Mouse (Mus musculus): ENCODE measurements around the gene Msrb2. TPM values are rescaled to one million over a fixed set of nuclear protein-coding genes. Genes with fewer than 3 reads are reported as not detected.

The Msrb2 gene
- polyA plus RNA-seq (2015; fragmentation: Nextera tagmentation; extraction: Ambion mirVana), result 12.1 and 16.5 TPM in 2 replicates

DNA sequence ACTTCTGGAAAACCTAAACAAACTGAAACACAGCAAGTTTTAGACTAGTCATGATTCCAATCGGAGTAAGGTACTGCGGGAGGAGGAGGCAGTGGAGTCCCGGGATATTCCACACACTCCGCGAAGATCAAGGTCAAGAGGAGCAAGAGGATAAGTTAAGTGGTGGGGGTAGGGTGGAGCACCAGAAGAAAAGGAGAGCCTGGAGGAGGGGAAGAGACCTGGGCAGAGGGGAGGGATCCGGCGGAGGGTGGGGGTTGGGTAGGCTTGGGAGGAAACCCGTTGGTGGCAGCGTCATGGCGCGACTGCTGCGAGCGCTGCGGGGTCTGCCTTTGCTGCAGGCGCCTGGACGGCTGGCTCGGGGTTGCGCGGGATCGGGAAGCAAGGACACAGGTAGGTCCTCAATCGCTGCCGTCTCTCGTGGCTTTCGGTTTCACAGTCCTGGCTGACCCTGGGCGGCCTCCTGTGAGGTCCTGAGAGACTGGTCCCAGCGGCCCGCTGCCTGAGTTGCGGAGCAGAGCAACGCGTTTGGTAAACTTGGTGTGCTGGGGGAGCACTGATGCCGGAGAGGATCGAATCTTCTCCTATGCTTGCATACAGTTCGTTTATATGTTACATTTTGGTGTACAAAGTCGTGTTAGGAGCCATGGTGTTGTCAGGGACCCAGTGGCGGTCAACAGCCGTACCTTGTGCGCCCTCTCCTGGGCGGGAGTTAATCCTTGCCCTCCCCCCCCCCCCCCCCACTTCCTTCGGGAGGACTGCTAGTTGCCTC lies at the start of gene Msrb2:
Msrb2 (plus strand) TSS at position 51 of the 769 bp plus-strand sequence.
- H3K4me2 ChIP-seq, result peak within 1 kb of the TSS; percentile 84
- H3K4me1 ChIP-seq, result 0 out of 2 replicates have a peak, but pooled peaks cover 7% of the 10 kb centered on the region
- H3K9ac ChIP-seq (replicated peaks), result peak within 1 kb of the TSS; percentile 64
- H3K36me3 ChIP-seq, result no peaks in the 10 kb centered on the region
- H3K9me3 ChIP-seq (replicated peaks), result no peaks in the 10 kb centered on the region
- ATAC-seq (ENCODE audit: low FRiP score), result peak; percentile 85
- peak within 1 kb of the TSS; percentile 38; the same call in 1 of the 2 replicates for H3K27ac ChIP-seq (replicated peaks)
- H3K27me3 ChIP-seq (replicated peaks), result peaks cover 4% of the 10 kb centered on the region; the same call in 1 of the 2 replicates
- peak within 1 kb of the TSS; percentile 67 for H3K4me3 ChIP-seq (replicated peaks)
- WGBS, result under 1% methylated on average over 39 of the region's 39 CpGs

GRCm38 (mm10) chr2:19322448-19322847 lies 48.8 kb upstream of the Msrb2 start:
- no peak overlapping the region for H3K4me3 ChIP-seq (replicated peaks)
- H3K27me3 ChIP-seq (replicated peaks), result no peaks in the 10 kb centered on the region
- H3K27ac ChIP-seq (replicated peaks), result no peak overlapping the region
- no peak for ATAC-seq (ENCODE audit: low FRiP score)
- H3K4me1 ChIP-seq, result no peaks in the 10 kb centered on the region
- H3K36me3 ChIP-seq, result no peaks in the 10 kb centered on the region
- no peak overlapping the region for H3K4me2 ChIP-seq
- WGBS, result 75% methylated on average over 9 of the region's 9 CpGs
- no peaks in the 10 kb centered on the region for H3K9me3 ChIP-seq (replicated peaks)
- H3K9ac ChIP-seq (replicated peaks), result no peak overlapping the region

- H3K27me3 ChIP-seq (replicated peaks), result no peaks in the 10 kb centered on the region
- no peaks in the 10 kb centered on the region for H3K9me3 ChIP-seq (replicated peaks)
- no peaks in the 10 kb centered on the region for H3K36me3 ChIP-seq
- no peak for ATAC-seq (ENCODE audit: low FRiP score)
- no peaks in the 10 kb centered on the region for H3K4me1 ChIP-seq
- H3K9ac ChIP-seq (replicated peaks), result no peak overlapping the region
- WGBS, result 91% methylated on average over 1 of the region's 1 CpGs
- no peak overlapping the region for H3K4me3 ChIP-seq (replicated peaks)
- no peak overlapping the region for H3K27ac ChIP-seq (replicated peaks)
- H3K4me2 ChIP-seq, result no peak overlapping the region
Measured at GRCm38 (mm10) chr2:19326376-19326775, 44.9 kb upstream of the Msrb2 start.

DNA sequence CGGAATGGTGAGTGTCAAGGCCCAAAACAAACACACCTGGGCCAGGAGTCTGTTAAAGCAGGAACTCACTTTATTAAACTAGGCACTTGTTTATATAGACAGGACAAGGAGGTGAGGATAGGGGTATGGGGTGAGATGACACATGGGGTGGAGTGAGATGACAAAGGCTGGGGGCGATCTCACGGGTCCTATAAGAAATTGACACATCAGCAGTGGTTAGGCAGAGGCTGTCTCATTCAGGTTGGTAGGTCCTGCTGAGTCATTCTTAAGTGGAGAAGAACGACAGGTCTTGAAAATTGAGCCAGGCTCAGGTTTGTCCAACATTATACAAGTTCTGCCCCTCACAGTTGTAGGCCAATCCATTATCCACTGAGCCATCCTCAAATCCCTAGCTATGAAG lies 43.4 kb upstream of the Msrb2 start:
- H3K4me2 ChIP-seq, result no peak overlapping the region
- no peaks in the 10 kb centered on the region for H3K4me1 ChIP-seq
- ATAC-seq (ENCODE audit: low FRiP score), result no peak
- H3K27ac ChIP-seq (replicated peaks), result no peak overlapping the region
- H3K27me3 ChIP-seq (replicated peaks), result no peaks in the 10 kb centered on the region
- no peak overlapping the region for H3K4me3 ChIP-seq (replicated peaks)
- WGBS, result 79% methylated on average over 4 of the region's 4 CpGs
- H3K9me3 ChIP-seq (replicated peaks), result no peaks in the 10 kb centered on the region
- no peaks in the 10 kb centered on the region for H3K36me3 ChIP-seq
- H3K9ac ChIP-seq (replicated peaks), result no peak overlapping the region

DNA sequence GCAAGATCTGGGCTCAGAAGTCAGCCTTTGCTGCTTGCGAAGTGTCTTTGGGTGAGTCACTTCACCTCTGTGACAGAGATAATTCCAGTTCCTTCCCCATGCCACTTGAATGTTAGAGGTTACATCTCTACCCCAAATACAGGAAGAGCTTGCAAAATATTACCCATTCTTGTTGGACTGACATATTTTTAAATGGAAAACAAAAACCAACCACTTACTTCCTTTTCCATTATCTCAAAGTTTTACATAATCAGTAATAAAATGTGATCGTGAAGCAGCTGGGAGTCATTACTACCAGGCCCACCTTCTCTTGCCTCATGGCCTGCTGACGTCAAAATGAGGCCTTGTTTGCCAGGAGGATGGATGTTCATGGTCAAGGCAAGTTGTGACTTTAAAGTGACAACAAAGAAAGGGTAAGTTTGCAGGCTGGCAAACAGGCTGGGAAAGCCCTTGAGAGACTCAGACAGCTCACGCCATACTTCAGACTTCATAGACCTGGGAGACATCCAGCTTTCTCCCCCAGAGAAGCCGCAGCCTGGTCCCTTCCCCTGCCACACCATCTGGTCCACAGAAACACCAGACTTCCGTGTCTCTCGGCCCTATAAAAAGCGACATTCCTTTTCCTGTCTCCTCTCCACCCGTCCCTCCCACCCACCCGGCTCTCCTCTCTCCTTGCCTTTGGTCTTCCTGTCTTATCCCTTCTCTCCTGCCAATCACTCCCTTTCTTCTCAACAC lies 27.2 kb upstream of the Msrb2 start:
- Histone ChIP-seq H3K4me2 (peak overlapping the region; percentile 47), H3K27ac (replicated peaks) (no peak overlapping the region), H3K9ac (replicated peaks) (no peak overlapping the region), H3K4me3 (replicated peaks) (peak overlapping the region; percentile 28; the same call in 1 of the 2 replicates), H3K27me3 (replicated peaks) (no peaks in the 10 kb centered on the region), H3K4me1 (no peaks in the 10 kb centered on the region), H3K36me3 (no peaks in the 10 kb centered on the region), H3K9me3 (replicated peaks) (no peaks in the 10 kb centered on the region)
- ATAC-seq (ENCODE audit: low FRiP score), result peak; percentile 43; the same call in 1 of the 2 replicates
- WGBS, result 44% methylated on average over 10 of the region's 10 CpGs

- 29% methylated on average over 20 of the region's 20 CpGs for WGBS
- ATAC-seq (ENCODE audit: low FRiP score), result peak; percentile 93
- H3K4me3 ChIP-seq (replicated peaks), result peak overlapping the region; percentile 28
- H3K27ac ChIP-seq (replicated peaks), result no peak overlapping the region
- no peaks in the 10 kb centered on the region for H3K9me3 ChIP-seq (replicated peaks)
- H3K4me1 ChIP-seq, result no peaks in the 10 kb centered on the region
- H3K9ac ChIP-seq (replicated peaks), result 0 out of 2 replicates have a peak overlapping the region, but pooled peaks have one; percentile 28
- H3K4me2 ChIP-seq, result peak overlapping the region; percentile 47
- H3K36me3 ChIP-seq, result no peaks in the 10 kb centered on the region
- H3K27me3 ChIP-seq (replicated peaks), result no peaks in the 10 kb centered on the region
Measured at GRCm38 (mm10) chr2:19344636-19345413, 26.4 kb upstream of the Msrb2 start.

DNA sequence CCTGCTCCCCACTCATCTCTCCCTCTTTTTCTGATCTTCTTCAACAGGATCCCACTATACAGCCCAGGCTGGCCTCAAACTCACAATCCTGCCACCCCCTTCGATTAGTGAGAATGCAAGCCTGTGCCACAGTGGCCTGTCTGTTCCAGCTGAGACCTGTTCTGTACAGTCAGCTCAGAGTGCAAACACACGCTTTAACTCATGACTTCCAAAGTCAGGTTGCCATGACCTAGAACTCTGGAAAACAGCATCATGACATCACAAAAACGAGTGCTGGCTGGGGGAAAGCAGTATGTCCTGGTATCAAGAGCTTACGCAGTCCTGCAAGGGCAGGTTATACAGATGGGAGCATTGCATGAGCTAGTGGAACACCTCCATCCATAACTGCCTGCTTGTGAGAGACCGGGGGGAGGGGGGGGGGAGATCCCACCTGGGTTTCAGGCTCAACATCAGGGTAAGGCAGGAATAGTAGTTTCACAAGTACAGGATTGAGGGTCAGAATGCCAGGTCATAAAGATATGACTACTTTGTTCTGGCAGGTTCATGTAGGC lies 25.8 kb upstream of the Msrb2 start:
- Histone ChIP-seq H3K4me2 (peak overlapping the region; percentile 47), H3K9me3 (replicated peaks) (no peaks in the 10 kb centered on the region), H3K9ac (replicated peaks) (no peak overlapping the region)

GRCm38 (mm10) chr2:19348454-19348853 lies 22.8 kb upstream of the Msrb2 start:
- Histone ChIP-seq H3K27ac (replicated peaks) (no peak overlapping the region), H3K27me3 (replicated peaks) (no peaks in the 10 kb centered on the region), H3K9me3 (replicated peaks) (no peaks in the 10 kb centered on the region), H3K4me1 (no peaks in the 10 kb centered on the region), H3K9ac (replicated peaks) (no peak overlapping the region), H3K36me3 (no peaks in the 10 kb centered on the region), H3K4me2 (no peak overlapping the region), H3K4me3 (replicated peaks) (no peak overlapping the region)
- ATAC-seq (ENCODE audit: low FRiP score), result no peak
- 93% methylated on average over 3 of the region's 3 CpGs for WGBS

More for the DNA sequence above, 25.8 kb upstream of the Msrb2 start:
- no peaks in the 10 kb centered on the region for H3K27me3 ChIP-seq (replicated peaks)
- ATAC-seq (ENCODE audit: low FRiP score), result peak; percentile 67
- 83% methylated on average over 5 of the region's 5 CpGs for WGBS
- H3K27ac ChIP-seq (replicated peaks), result no peak overlapping the region
- no peaks in the 10 kb centered on the region for H3K36me3 ChIP-seq
- no peak overlapping the region for H3K4me3 ChIP-seq (replicated peaks)
- no peaks in the 10 kb centered on the region for H3K4me1 ChIP-seq

- WGBS, result 93% methylated on average over 5 of the region's 5 CpGs
- H3K4me1 ChIP-seq, result no peaks in the 10 kb centered on the region
- ATAC-seq (ENCODE audit: low FRiP score), result no peak
- no peak overlapping the region for H3K27ac ChIP-seq (replicated peaks)
- no peak overlapping the region for H3K9ac ChIP-seq (replicated peaks)
- no peaks in the 10 kb centered on the region for H3K9me3 ChIP-seq (replicated peaks)
- no peak overlapping the region for H3K4me2 ChIP-seq
- no peak overlapping the region for H3K4me3 ChIP-seq (replicated peaks)
- H3K36me3 ChIP-seq, result no peaks in the 10 kb centered on the region
- no peaks in the 10 kb centered on the region for H3K27me3 ChIP-seq (replicated peaks)
Measured at GRCm38 (mm10) chr2:19350167-19350566, 21.1 kb upstream of the Msrb2 start.

DNA sequence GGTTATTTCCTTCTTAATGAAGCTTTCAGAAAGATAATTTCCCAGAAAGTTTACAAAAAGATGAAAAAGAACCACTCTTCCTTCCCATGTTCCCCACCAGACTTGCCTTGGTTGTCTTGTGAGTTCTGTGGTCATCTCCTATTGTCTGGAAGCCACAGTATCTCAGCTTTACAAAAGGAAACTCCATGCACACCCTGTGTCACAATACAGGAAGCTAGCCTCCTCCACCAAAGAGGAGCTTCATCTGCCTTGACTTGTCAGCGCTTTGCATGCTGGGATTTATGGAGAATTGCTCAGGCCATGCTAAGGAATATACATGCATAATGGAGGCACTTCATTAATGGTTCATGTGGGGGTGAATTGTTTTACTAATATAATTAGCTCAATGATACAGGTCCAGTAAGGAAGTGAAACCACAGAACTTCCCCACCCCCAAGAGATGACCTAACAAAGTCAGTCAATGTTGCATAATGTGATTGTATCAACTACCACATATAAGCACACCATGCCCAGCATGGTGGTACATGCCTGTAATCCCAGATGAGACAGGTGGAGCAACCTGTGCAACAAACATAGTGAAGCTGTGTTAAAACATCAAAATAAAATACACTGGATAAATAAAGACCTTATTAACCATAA lies 19.5 kb upstream of the Msrb2 start:
- H3K4me3 ChIP-seq (replicated peaks), result no peak overlapping the region
- H3K4me2 ChIP-seq, result no peak overlapping the region
- no peaks in the 10 kb centered on the region for H3K9me3 ChIP-seq (replicated peaks)
- WGBS, result 95% methylated on average over 1 of the region's 1 CpGs
- no peaks in the 10 kb centered on the region for H3K36me3 ChIP-seq
- H3K27me3 ChIP-seq (replicated peaks), result no peaks in the 10 kb centered on the region
- H3K9ac ChIP-seq (replicated peaks), result no peak overlapping the region
- no peak for ATAC-seq (ENCODE audit: low FRiP score)
- no peak overlapping the region for H3K27ac ChIP-seq (replicated peaks)
- H3K4me1 ChIP-seq, result no peaks in the 10 kb centered on the region

DNA sequence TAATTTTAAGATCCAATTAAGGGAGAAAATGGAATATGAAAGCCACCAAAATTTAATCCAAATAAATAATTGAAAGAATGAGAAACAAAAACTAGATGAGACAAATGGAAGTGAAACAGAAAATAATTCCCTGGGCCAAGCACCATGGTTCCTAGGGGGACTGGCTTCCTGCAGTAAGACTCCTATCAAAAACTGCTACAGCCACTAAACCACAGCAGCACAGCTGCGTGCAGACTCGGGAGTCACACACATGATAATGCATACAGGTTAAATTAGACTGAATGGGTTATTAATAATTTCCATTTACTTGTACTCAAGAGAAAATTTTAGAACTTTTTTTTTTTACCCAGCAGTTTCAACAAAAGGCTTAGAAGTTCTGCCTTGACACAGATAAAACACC lies 18.1 kb upstream of the Msrb2 start:
- no peaks in the 10 kb centered on the region for H3K9me3 ChIP-seq (replicated peaks)
- H3K4me3 ChIP-seq (replicated peaks), result no peak overlapping the region
- no peak for ATAC-seq (ENCODE audit: low FRiP score)
- WGBS, result 94% methylated on average over 2 of the region's 2 CpGs
- H3K9ac ChIP-seq (replicated peaks), result no peak overlapping the region
- H3K4me1 ChIP-seq, result no peaks in the 10 kb centered on the region
- no peaks in the 10 kb centered on the region for H3K36me3 ChIP-seq
- no peak overlapping the region for H3K27ac ChIP-seq (replicated peaks)
- no peak overlapping the region for H3K4me2 ChIP-seq
- no peaks in the 10 kb centered on the region for H3K27me3 ChIP-seq (replicated peaks)
